Mouse (Mus musculus) 3T3-L1 (cell line): ENCODE results near the gene Ucp1.
"Not testable (repeated sequence)": the region's sequence is repeated elsewhere in the genome, so short reads cannot be mapped to it uniquely, and the experiment has no call there.

Source experiments
- DNase-seq: peaks from one replicate; pipeline ENCODE4 v3.0.0-alpha.2; 2015; ENCODE audit warnings: low read depth, low spot score

Gene Ucp1

GRCm38 (mm10) chr8:83290176-83290575 is at the start of gene Ucp1:
Ucp1 (plus strand) TSS chr8:83290352.
- DNase-seq, result no peak

- DNase-seq, result no peak
Measured at GRCm38 (mm10) chr8:83244151-83244550, 46.0 kb upstream of the Ucp1 start.

GRCm38 (mm10) chr8:83250858-83251257 is 39.3 kb upstream of the Ucp1 start:
- no peak for DNase-seq

- DNase-seq, result no peak
Measured at GRCm38 (mm10) chr8:83251362-83252246, 38.5 kb upstream of the Ucp1 start.

GRCm38 (mm10) chr8:83252791-83253190 is 37.4 kb upstream of the Ucp1 start:
- DNase-seq, result no peak

- DNase-seq, result no peak
Measured at GRCm38 (mm10) chr8:83257631-83258030, 32.5 kb upstream of the Ucp1 start.

GRCm38 (mm10) chr8:83260418-83261215 is 29.5 kb upstream of the Ucp1 start:
- DNase-seq, result peak; percentile 88

GRCm38 (mm10) chr8:83271172-83271571 is 19.0 kb upstream of the Ucp1 start:
- no peak for DNase-seq

- no peak for DNase-seq
Measured at GRCm38 (mm10) chr8:83272464-83272863, 17.7 kb upstream of the Ucp1 start.

GRCm38 (mm10) chr8:83274470-83274869 is 15.7 kb upstream of the Ucp1 start:
- no peak for DNase-seq

GRCm38 (mm10) chr8:83278431-83278830 is 11.7 kb upstream of the Ucp1 start:
- peak; percentile 97 for DNase-seq

- no peak for DNase-seq
Measured at GRCm38 (mm10) chr8:83285391-83285790, 4.8 kb upstream of the Ucp1 start.

GRCm38 (mm10) chr8:83297375-83297774 is 7.2 kb downstream of the Ucp1 start:
- DNase-seq, result no peak

- DNase-seq, result peak; percentile 20
Measured at GRCm38 (mm10) chr8:83300135-83300534, 10.0 kb downstream of the Ucp1 start.

- DNase-seq, result no peak
Measured at GRCm38 (mm10) chr8:83304946-83305345, 14.8 kb downstream of the Ucp1 start.

- no peak for DNase-seq
Measured at GRCm38 (mm10) chr8:83309836-83310235, 19.7 kb downstream of the Ucp1 start.

GRCm38 (mm10) chr8:83315084-83315483 is 24.9 kb downstream of the Ucp1 start:
- DNase-seq, result not testable (repeated sequence)

GRCm38 (mm10) chr8:83315691-83316090 is 25.5 kb downstream of the Ucp1 start:
- DNase-seq, result no peak

GRCm38 (mm10) chr8:83320543-83320942 is 30.4 kb downstream of the Ucp1 start:
- DNase-seq, result no peak

- DNase-seq, result no peak
Measured at GRCm38 (mm10) chr8:83322374-83322773, 32.2 kb downstream of the Ucp1 start.

GRCm38 (mm10) chr8:83323056-83323455 is 32.9 kb downstream of the Ucp1 start:
- DNase-seq, result no peak

- DNase-seq, result peak; percentile 67
Measured at GRCm38 (mm10) chr8:83327889-83328288, 37.7 kb downstream of the Ucp1 start.

GRCm38 (mm10) chr8:83331567-83331898 is 41.4 kb downstream of the Ucp1 start:
- no peak for DNase-seq
